Mouse (Mus musculus) testis, adult 2 months (tissue): Measurements from ENCODE around the gene Plxnc1.

Source experiments
- CTCF ChIP-seq: fragments of 200-500 bp; IDR thresholded peaks from 2 replicates; pipeline ENCODE4 v1.5.1; 2012; ENCODE audit warnings: low read depth, mild to moderate bottlenecking, inconsistent platforms, low read length, moderate library complexity; ENCODE audit not compliant: control insufficient read depth, insufficient read depth, insufficient replicate concordance
- POLR2A ChIP-seq: fragments of 200-500 bp; IDR thresholded peaks from 2 replicates; pipeline ENCODE4 v1.6.1; 2012; ENCODE audit warnings: low read depth, mild to moderate bottlenecking, inconsistent platforms, low read length, moderate library complexity; ENCODE audit not compliant: control insufficient read depth

- TF ChIP-seq CTCF (no peak), POLR2A (no peak)
These were observed 26.6 kb downstream of the Plxnc1 start for GRCm38 (mm10) chr10:94917990-94918389.
